ENCODE assay signal across 18 mouse cellular contexts in genomic region chr4:106002516-106002915, GRCm38 (mm10).
"Had no signal": no experiment of that assay in that cellular context is flagged by ENCODE, and none has a peak within 500 bp of the region (broad histone marks: within the 10 kb centered on the region; RNA-seq: fewer than 3 reads in every experiment).

No protein-coding gene starts in this region.

- ATAC-seq: forebrain, embryonic 13.5 days; forebrain, embryonic 14.5 days; forebrain, embryonic 15.5 days; forebrain, embryonic 16.5 days; forebrain, postnatal 0 days had no signal

- DNase-seq: cerebellum, postnatal 10 days; cerebellum, postnatal 14 days; cerebellum, postnatal 25 days; cerebellum, postnatal 36 days; embryo, embryonic 11 days; forebrain, postnatal 0 days; gastrocnemius, adult 2 months; gastrocnemius, postnatal 10 days; gastrocnemius, postnatal 14 days; gastrocnemius, postnatal 25 days; gastrocnemius, postnatal 36 days; heart, adult 11 months; heart, adult 18-20 months; heart, adult 2 months had no signal
